Mouse (Mus musculus) liver, embryonic 14.5 days (tissue): Measurements from ENCODE around the gene Abr. TPM values are rescaled to one million over a fixed set of nuclear protein-coding genes. Genes with fewer than 3 reads are reported as not detected.

Experiments used
- ATAC-seq: fragments of 200-750 bp; cut with Nextera tagmentation; 2 replicates; pipeline ENCODE4 v1.8.0; 2017; ENCODE audit warnings: moderate number of reproducible peaks, mild to moderate bottlenecking, moderate library complexity; ENCODE audit not compliant: insufficient read depth
- DNase-seq, 3 experiments: peaks; one replicate each; pipeline ENCODE4 v3.0.0-alpha.2; 2012 to 2013; ENCODE audit warnings: low read depth in 3 of 3, low spot score in 3 of 3
- H3K27ac ChIP-seq: fragments of 300-500 bp; sonication (generic); 2 replicates; pipeline ENCODE4 v1.5.1; 2014; ENCODE audit warnings: moderate library complexity, mild to moderate bottlenecking, control low read depth, inconsistent platforms
- H3K27me3 ChIP-seq: fragments of 300-500 bp; sonication (generic); 2 replicates; pipeline ENCODE4 v1.6.1; 2014; ENCODE audit warnings: mild to moderate bottlenecking, low read length, moderate library complexity; ENCODE audit not compliant: control insufficient read depth, insufficient read depth
- H3K36me3 ChIP-seq: fragments of 300-500 bp; sonication (generic); replicated peaks from 2 replicates; pipeline ENCODE4 v1.6.1; 2014; ENCODE audit warnings: low read depth; ENCODE audit not compliant: control insufficient read depth, insufficient read depth
- H3K4me1 ChIP-seq, 2 experiments: fragments of 200-500 bp in 1 of 2; fragments of 300-500 bp in 1 of 2; sonication (generic) in 1 of 2; replicated peaks; 2 replicates each; pipeline ENCODE4 v1.6.1; 2012 to 2014; ENCODE audit warnings: antibody characterized with exemption in 1 of 2, inconsistent platforms in 1 of 2, low read length in 1 of 2; ENCODE audit not compliant: control insufficient read depth in 2 of 2, insufficient read depth in 2 of 2
- H3K4me2 ChIP-seq: fragments of 300-500 bp; sonication (generic); 2 replicates; pipeline ENCODE4 v1.6.1; 2014; ENCODE audit warnings: low read depth, mild to moderate bottlenecking, control low read depth, moderate library complexity
- H3K4me3 ChIP-seq, 2 experiments: fragments of 200-500 bp in 1 of 2; fragments of 300-500 bp in 1 of 2; sonication (generic) in 1 of 2; 2 replicates each; pipeline ENCODE4 v1.5.1; 2012 to 2014; ENCODE audit warnings: low read depth in 2 of 2, low read length in 2 of 2, mild to moderate bottlenecking in 2 of 2, control low read depth in 1 of 2, inconsistent platforms in 1 of 2, moderate library complexity in 1 of 2; ENCODE audit not compliant: insufficient read depth in 1 of 2
- H3K9ac ChIP-seq: fragments of 300-500 bp; sonication (generic); replicated peaks from 2 replicates; pipeline ENCODE4 v1.6.1; 2014; ENCODE audit warnings: mild to moderate bottlenecking, control low read depth, moderate library complexity
- H3K9me3 ChIP-seq: fragments of 300-500 bp; sonication (generic); 2 replicates; pipeline ENCODE4 v1.6.1; 2016; ENCODE audit warnings: low read length, mixed read lengths; ENCODE audit not compliant: control insufficient read depth
- CTCF ChIP-seq: IDR thresholded peaks from 2 replicates; pipeline ENCODE4 v1.5.1; 2016; ENCODE audit warnings: antibody characterized with exemption, low read depth, control low read depth
- EP300 ChIP-seq: IDR thresholded peaks from 2 replicates; pipeline ENCODE4 v1.6.1; 2016; ENCODE audit warnings: antibody characterized with exemption, low read depth
- WGBS: fragments of 180-500 bp; shearing (Covaris S2); extraction: QIAGEN DNeasy Blood & Tissue Kit; methylation state at CpG from one replicate; pipeline ENCODE4 v1.1.7; 2014; ENCODE audit not compliant: insufficient replicate concordance; 5-methylcytosine and 5-hydroxymethylcytosine counted together
- polyA plus RNA-seq, 2 experiments: library from polyadenylated mRNA; depleted of rRNA in 1 of 2; stranded (reverse) in 1 of 2; unstranded in 1 of 2; fragments of >200 nt; fragmentation: Nextera tagmentation in 1 of 2; extraction: Ambion mirVana in 1 of 2; gene quantifications; 2 replicates each; pipeline versions ENCODE4 v1.2.1 to v1.2.3; 2012 to 2014

Abr gene
- polyA plus RNA-seq, 2 experiments, result 2.3 to 3.3 TPM

DNA sequence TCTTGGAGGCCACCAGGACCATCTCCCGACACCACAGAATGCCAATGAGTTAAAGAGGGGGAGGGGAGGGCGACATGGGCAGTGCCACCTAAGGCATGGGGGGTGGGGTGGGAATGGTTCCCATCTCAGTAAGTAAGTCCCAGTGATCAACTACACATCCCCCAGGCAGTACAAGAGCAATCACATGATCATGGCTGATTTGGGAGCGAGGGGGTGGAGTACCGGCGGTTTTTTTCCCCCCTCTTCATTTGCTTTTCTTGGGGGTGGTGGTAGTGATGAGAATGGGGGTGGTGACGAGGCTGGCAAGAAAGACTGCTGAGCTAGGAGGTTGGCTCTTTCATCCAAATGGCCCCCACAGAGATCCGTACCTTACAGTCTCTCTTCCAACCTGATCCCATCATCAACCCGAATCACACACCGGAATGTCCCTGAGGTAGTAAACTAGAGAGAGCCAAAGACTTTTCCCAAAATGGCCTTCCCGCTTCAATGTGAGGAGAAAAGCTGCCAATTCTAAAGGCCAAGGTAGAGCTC lies 51.8 kb downstream of the Abr start:
- Histone ChIP-seq H3K9me3 (no peaks in the 10 kb centered on the region), H3K27me3 (peaks cover 42% of the 10 kb centered on the region), H3K4me3 (peak overlapping the region in 1 of 2 experiments; percentile 24; a peak in 2 of 4 replicates), H3K9ac (no peak overlapping the region), H3K36me3 (no peaks in the 10 kb centered on the region), H3K27ac (no peak overlapping the region), H3K4me2 (peak overlapping the region; percentile 57), H3K4me1 (no peaks in the 10 kb centered on the region)
- DNase-seq (no peak), ATAC-seq (no peak)
- WGBS, result 20% methylated on average over 10 of the region's 10 CpGs
- TF ChIP-seq EP300 (no peak), CTCF (no peak)

DNA sequence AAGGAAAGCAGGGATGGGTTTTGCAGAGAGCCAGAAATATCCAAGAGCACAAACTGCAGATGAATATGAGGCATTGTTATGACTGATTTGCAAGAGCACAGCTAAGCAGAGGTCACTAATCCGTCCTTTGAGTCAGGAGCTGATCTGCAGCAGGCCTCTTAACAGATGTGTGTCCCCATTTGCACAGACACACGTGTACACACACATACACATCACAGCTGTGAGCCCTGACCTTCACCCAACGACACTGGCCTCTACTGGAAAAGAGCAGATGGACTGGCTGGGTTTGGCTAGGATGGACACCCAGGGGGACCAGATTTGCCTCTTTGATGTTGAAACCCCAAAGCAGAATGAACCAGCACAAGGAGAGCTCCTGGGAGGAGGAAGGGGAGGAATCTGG lies 52.7 kb downstream of the Abr start:
- H3K4me2 ChIP-seq, result no peak overlapping the region
- no peak for TF ChIP-seq EP300
- TF ChIP-seq CTCF, result no peak

DNA sequence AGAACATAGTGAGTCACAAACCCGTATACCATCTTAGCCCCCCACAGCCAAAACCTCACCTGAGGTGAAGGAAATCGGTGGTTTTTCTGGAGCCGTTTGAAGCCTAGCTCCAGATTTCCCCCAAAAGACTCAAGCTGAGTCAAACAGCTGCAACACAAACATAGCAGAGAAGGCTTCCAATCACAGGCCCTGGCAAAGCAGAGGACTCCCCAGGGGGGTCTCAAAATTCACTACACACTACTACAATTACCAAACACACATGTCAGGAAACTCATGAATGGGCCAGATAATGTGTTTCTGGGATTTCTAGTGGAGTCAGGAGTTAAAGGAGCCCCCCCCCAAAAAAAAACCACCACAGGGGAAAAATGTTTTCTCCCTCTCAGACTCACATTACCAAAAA lies 56.0 kb downstream of the Abr start:
- ATAC-seq (no peak), DNase-seq (no peak)
- Histone ChIP-seq H3K27ac (no peak overlapping the region), H3K9ac (no peak overlapping the region), H3K27me3 (peaks cover 26% of the 10 kb centered on the region), H3K9me3 (no peaks in the 10 kb centered on the region), H3K4me2 (no peak overlapping the region), H3K36me3 (no peaks in the 10 kb centered on the region), H3K4me1 (no peaks in the 10 kb centered on the region), H3K4me3 (no peak overlapping the region)
- TF ChIP-seq CTCF (no peak), EP300 (no peak)
- WGBS, result 46% methylated on average over 3 of the region's 3 CpGs

More for the DNA sequence above, 52.7 kb downstream of the Abr start:
- no peak for DNase-seq
- Histone ChIP-seq H3K27ac (no peak overlapping the region), H3K4me3 (no peak overlapping the region), H3K27me3 (peaks cover 42% of the 10 kb centered on the region), H3K36me3 (no peaks in the 10 kb centered on the region), H3K9ac (no peak overlapping the region), H3K4me1 (no peaks in the 10 kb centered on the region), H3K9me3 (no peaks in the 10 kb centered on the region)
- ATAC-seq, result no peak
- 43% methylated on average over 3 of the region's 3 CpGs for WGBS

DNA sequence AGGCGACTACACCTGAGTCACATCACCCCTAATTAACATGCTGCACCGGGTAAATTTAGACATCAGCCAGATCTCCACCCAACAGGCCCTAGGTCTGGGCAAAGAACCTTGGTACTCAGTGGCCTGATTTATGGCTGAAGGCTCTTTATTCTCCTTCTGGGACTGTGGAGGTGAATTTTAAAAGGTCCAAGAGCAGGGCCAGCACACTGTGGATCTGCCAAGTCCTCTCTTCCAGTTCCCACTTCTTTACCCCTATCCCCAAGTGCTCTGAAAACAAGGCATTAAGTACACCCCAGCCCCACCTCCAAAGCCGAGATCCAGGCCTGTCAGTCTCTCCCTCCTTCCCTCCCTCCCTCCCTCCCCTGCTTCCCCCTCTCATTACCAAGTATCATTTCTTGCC lies 59.5 kb downstream of the Abr start:
- no peaks in the 10 kb centered on the region for H3K9me3 ChIP-seq
- DNase-seq, result no peak
- WGBS, result 35% methylated on average over 3 of the region's 3 CpGs
- H3K4me2 ChIP-seq, result no peak overlapping the region
- no peak overlapping the region for H3K4me3 ChIP-seq
- H3K27ac ChIP-seq, result no peak overlapping the region
- no peak overlapping the region for H3K9ac ChIP-seq
- H3K36me3 ChIP-seq, result no peaks in the 10 kb centered on the region
- H3K27me3 ChIP-seq, result no peaks in the 10 kb centered on the region
- H3K4me1 ChIP-seq, result no peaks in the 10 kb centered on the region
- no peak for ATAC-seq
- TF ChIP-seq EP300 (no peak), CTCF (no peak)

DNA sequence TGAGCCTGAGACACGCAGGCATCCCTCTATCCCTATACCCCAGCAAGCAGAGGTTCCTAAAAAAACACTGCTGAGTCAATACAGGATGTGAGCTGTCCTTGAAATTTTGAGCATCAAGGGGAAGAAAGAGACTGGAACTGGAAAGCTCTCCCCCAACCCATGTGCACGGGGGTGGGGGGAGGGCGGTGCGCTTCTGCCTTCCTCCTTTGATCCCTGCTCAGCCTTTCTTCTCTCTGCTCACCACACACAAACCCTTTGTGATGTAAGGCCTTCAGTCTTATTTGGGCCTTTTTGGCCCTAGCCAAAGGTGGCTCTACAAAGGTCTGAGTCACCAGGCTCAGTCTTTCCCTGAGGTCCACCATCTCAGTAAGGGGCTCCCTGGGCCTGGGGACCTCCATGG lies 59.9 kb downstream of the Abr start:
- H3K4me3 ChIP-seq, result no peak overlapping the region
- no peak overlapping the region for H3K27ac ChIP-seq
- no peak overlapping the region for H3K9ac ChIP-seq
- H3K4me1 ChIP-seq, result no peaks in the 10 kb centered on the region
- DNase-seq (no peak), ATAC-seq (no peak)
- WGBS, result 49% methylated on average over 4 of the region's 4 CpGs
- H3K36me3 ChIP-seq, result no peaks in the 10 kb centered on the region
- no peak overlapping the region for H3K4me2 ChIP-seq
- no peaks in the 10 kb centered on the region for H3K27me3 ChIP-seq
- TF ChIP-seq EP300 (no peak), CTCF (no peak)
- no peaks in the 10 kb centered on the region for H3K9me3 ChIP-seq
